Mouse (Mus musculus) CH12.LX (cell line): ENCODE results near the gene Ccdc3.

Experiments used
- CTCF ChIP-seq, 2 experiments: IDR thresholded peaks in 1 of 2; conservative IDR thresholded peaks in 1 of 2; 2 replicates each; pipeline ENCODE4 v1.5.1; 2011 to 2012; ENCODE audit warnings: low read depth in 2 of 2, low read length in 2 of 2, improper control_type of control experiment in 1 of 2, inconsistent platforms in 1 of 2, mild to moderate bottlenecking in 1 of 2, moderate library complexity in 1 of 2
- POLR2A ChIP-seq: IDR thresholded peaks from 2 replicates; pipeline ENCODE4 v1.6.1; 2011; ENCODE audit warnings: low read depth, mild to moderate bottlenecking, improper control_type of control experiment, low read length
- RCOR1 ChIP-seq: conservative IDR thresholded peaks from 2 replicates; pipeline ENCODE4 v1.6.1; 2012; ENCODE audit warnings: low read depth, mild to moderate bottlenecking, inconsistent platforms, low read length, improper control_type of control experiment
- SIN3A ChIP-seq: IDR thresholded peaks from 2 replicates; pipeline ENCODE4 v1.6.1; 2012; ENCODE audit warnings: low read length, improper control_type of control experiment, inconsistent platforms
- SMC3 ChIP-seq: IDR thresholded peaks from 2 replicates; pipeline ENCODE4 v1.6.1; 2011; ENCODE audit warnings: low read depth, low read length, improper control_type of control experiment
- USF2 ChIP-seq: conservative IDR thresholded peaks from 2 replicates; pipeline ENCODE4 v1.6.1; 2011; ENCODE audit warnings: low read depth, low read length, improper control_type of control experiment
- ZNF384 ChIP-seq: IDR thresholded peaks from 2 replicates; pipeline ENCODE4 v1.6.1; 2012; ENCODE audit warnings: low read depth, low read length, improper control_type of control experiment, inconsistent platforms

DNA sequence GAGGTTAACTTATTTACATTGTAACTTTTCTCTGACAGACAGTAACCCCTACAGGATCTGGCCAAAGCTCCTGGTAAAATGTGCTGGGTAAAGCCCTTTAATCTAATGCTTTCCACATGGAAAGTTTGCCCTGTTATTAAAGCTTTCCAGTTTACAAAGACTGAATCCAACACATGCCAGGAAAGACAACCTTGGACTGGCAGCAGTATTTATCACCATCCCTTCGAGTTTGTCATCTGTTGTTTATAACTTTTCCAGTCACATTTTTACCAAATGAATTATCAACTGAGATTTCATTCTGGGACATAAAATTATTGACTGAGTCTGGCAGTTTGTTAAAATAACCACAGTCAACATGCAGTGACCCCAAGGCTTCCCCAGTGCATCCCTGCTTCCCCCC lies 77.0 kb downstream of the Ccdc3 start:
- TF ChIP-seq RCOR1 (no peak), CTCF (conservative IDR thresholded peaks at IDR 0.05 in 1 of 2, IDR thresholded peaks at IDR 0.05 in 1 of 2; ENCODE audit: low read depth in 2 of 2, low read length in 2 of 2) (no peak), USF2 (no peak), POLR2A (no peak), SMC3 (no peak), SIN3A (no peak), ZNF384 (no peak)
